Mouse (Mus musculus): ENCODE results near the gene Olfr350.

DNA sequence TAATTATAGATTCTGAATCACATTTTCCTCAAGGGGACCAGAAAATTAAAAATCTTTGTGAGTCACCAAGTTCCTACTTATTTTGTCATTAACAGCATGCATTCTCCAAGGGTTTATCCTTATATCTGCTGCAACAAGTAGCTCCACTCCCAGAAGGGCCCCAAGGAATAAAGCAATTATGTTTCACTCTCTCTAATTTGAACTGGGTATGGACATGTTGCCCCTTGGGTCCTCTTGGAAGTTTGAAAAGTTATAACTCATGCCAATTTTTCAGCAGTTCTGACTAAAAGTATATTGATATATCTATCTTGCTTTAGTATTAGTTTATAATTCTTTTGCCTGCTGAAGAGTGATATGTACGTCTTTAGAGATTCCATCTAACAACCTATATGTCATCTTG, 22.1 kb downstream of the Olfr350 start, which contains the start of gene Olfr352:
- TF ChIP-seq CTCF (IDR thresholded peaks at IDR 0.05; ENCODE audit: low read depth, low read length): no peak
- no peak for TF ChIP-seq POLR2A (IDR thresholded peaks at IDR 0.05; ENCODE audit: insufficient read depth, low read length)
- TF ChIP-seq EP300 (IDR thresholded peaks at IDR 0.05; ENCODE audit: insufficient read depth, low read depth, low read length): no peak
